In the genomic region with DNA sequence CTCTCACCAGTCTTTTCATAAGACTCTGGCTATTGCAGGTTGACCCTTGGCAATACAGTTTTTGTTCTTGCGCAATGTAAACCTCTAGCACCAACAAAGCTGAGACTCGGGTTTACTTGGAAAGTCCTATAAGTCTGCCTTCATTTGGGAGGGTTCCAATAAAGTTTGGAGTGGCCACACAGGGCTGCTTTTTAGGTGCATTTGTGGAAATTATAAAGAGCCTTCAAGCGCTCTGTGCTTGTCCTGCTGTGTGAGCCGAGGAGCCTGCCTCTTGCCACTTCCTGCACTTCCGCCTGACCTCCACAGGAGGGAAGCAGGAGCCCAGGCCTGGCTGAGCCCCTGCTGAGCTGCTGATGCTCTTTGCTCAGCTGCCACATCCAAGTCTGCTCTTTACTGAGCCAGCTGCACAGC, we compare ENCODE assay signal across 9 mouse cellular contexts. TPM values are rescaled to one million over a fixed set of nuclear protein-coding genes. Genes with fewer than 3 reads are reported as not detected.
DNase-seq lines count a peak whose midpoint lies in the region; ATAC-seq lines count a peak whose summit lies in the region.
"Had no signal": no experiment of that assay in that cellular context is flagged by ENCODE, and none has a peak within 500 bp of the region (broad histone marks: within the 10 kb centered on the region; RNA-seq: fewer than 3 reads in every experiment).

No protein-coding gene starts in this region.

- H3K4me3 ChIP-seq in heart, embryonic 10.5 days: no peak overlapping the region
- no peak overlapping the region for H3K4me3 ChIP-seq in forebrain, embryonic 16.5 days (replicated peaks; ENCODE audit: low read length)
- no peak overlapping the region for H3K4me3 ChIP-seq in intestine, embryonic 14.5 days (ENCODE audit: low read depth, low read length)
- no peak overlapping the region for H3K4me3 ChIP-seq in liver, embryonic 15.5 days (replicated peaks)
- no peak overlapping the region for H3K4me3 ChIP-seq in neural tube, embryonic 11.5 days (ENCODE audit: low read depth, low read length)

- peak; percentile 68; the same call in 1 of the 2 replicates for ATAC-seq in forebrain, embryonic 16.5 days
- peak; percentile 69 for ATAC-seq in intestine, embryonic 14.5 days (replicated peaks; ENCODE audit: low FRiP score, low TSS enrichment, low read depth)
- ATAC-seq in liver, embryonic 15.5 days (ENCODE audit: insufficient read depth): peak; percentile 59
- ATAC-seq in neural tube, embryonic 11.5 days (ENCODE audit: insufficient read depth, low FRiP score, low TSS enrichment): no peak; the same call in 1 of the 2 replicates

- WGBS in heart, embryonic 10.5 days: 27% methylated on average over 5 of the region's 5 CpGs
- WGBS in forebrain, embryonic 16.5 days: 32% methylated on average over 5 of the region's 5 CpGs
- 32% methylated on average over 5 of the region's 5 CpGs for WGBS in intestine, embryonic 14.5 days
- 30% methylated on average over 5 of the region's 5 CpGs for WGBS in liver, embryonic 15.5 days (ENCODE audit: insufficient replicate concordance)
- WGBS in neural tube, embryonic 11.5 days: 35% methylated on average over 5 of the region's 5 CpGs

- no peak overlapping the region for H3K9ac ChIP-seq in forebrain, embryonic 16.5 days (replicated peaks; ENCODE audit: low read depth, low read length)
- H3K9ac ChIP-seq in intestine, embryonic 14.5 days (ENCODE audit: low read length): no peak overlapping the region
- no peak overlapping the region for H3K9ac ChIP-seq in liver, embryonic 15.5 days
- H3K9ac ChIP-seq in neural tube, embryonic 11.5 days (ENCODE audit: low read length): no peak overlapping the region

- no peaks in the 10 kb centered on the region for H3K4me1 ChIP-seq in heart, embryonic 10.5 days
- H3K4me1 ChIP-seq in forebrain, embryonic 16.5 days (replicated peaks; ENCODE audit: control insufficient read depth, insufficient read depth, low read length): no peaks in the 10 kb centered on the region
- no peaks in the 10 kb centered on the region for H3K4me1 ChIP-seq in intestine, embryonic 14.5 days (replicated peaks; ENCODE audit: control insufficient read depth, insufficient read depth, low read length)
- H3K4me1 ChIP-seq in liver, embryonic 15.5 days (replicated peaks): peaks cover 10% of the 10 kb centered on the region
- no peaks in the 10 kb centered on the region for H3K4me1 ChIP-seq in neural tube, embryonic 11.5 days (ENCODE audit: control insufficient read depth, insufficient read depth, low read length)

- peak; percentile 69 to 77 for DNase-seq in heart, adult 18-20 months
- no peak for DNase-seq in heart, embryonic 10.5 days (ENCODE audit: low spot score)
- peak; percentile 81 for DNase-seq in adrenal gland, postnatal 10 days
- no peak for DNase-seq in intestine, embryonic 14.5 days (ENCODE audit: low spot score)
- peak; percentile 68 for DNase-seq in neural tube, embryonic 11.5 days (ENCODE audit: low spot score)
- no peak for DNase-seq in frontal cortex, postnatal 36 days (ENCODE audit: low spot score in 2 of 2)

- H3K9me3 ChIP-seq in heart, embryonic 10.5 days: no peaks in the 10 kb centered on the region
- no peaks in the 10 kb centered on the region for H3K9me3 ChIP-seq in forebrain, embryonic 16.5 days (ENCODE audit: control insufficient read depth, low read length)
- no peaks in the 10 kb centered on the region for H3K9me3 ChIP-seq in intestine, embryonic 14.5 days (ENCODE audit: control insufficient read depth, low read length)
- H3K9me3 ChIP-seq in liver, embryonic 15.5 days (replicated peaks): no peaks in the 10 kb centered on the region
- H3K9me3 ChIP-seq in neural tube, embryonic 11.5 days (ENCODE audit: control insufficient read depth, low read length): no peaks in the 10 kb centered on the region

- H3K27ac ChIP-seq in heart, embryonic 10.5 days: no peak overlapping the region
- H3K27ac ChIP-seq in forebrain, embryonic 16.5 days (ENCODE audit: low read length): no peak overlapping the region
- H3K27ac ChIP-seq in intestine, embryonic 14.5 days (ENCODE audit: low read depth): no peak overlapping the region
- no peak overlapping the region for H3K27ac ChIP-seq in liver, embryonic 15.5 days (replicated peaks)
- H3K27ac ChIP-seq in neural tube, embryonic 11.5 days (ENCODE audit: low read depth, low read length): no peak overlapping the region
- H3K27ac ChIP-seq: macrophage had no signal

- peaks cover 8% of the 10 kb centered on the region; the same call in 1 of the 2 replicates for H3K27me3 ChIP-seq in heart, embryonic 10.5 days (ENCODE audit: insufficient read depth, poor library complexity, severe bottlenecking)
- no peaks in the 10 kb centered on the region for H3K27me3 ChIP-seq in forebrain, embryonic 16.5 days (replicated peaks; ENCODE audit: control insufficient read depth, insufficient read depth, low read length)
- no peaks in the 10 kb centered on the region for H3K27me3 ChIP-seq in intestine, embryonic 14.5 days (replicated peaks; ENCODE audit: control insufficient read depth, insufficient read depth, low read length)
- peaks cover 29% of the 10 kb centered on the region for H3K27me3 ChIP-seq in liver, embryonic 15.5 days
- 0 out of 2 replicates have a peak, but pooled peaks cover 2% of the 10 kb centered on the region for H3K27me3 ChIP-seq in neural tube, embryonic 11.5 days (ENCODE audit: control insufficient read depth, insufficient read depth, low read length)

- no peak overlapping the region for H3K4me2 ChIP-seq in forebrain, embryonic 16.5 days (ENCODE audit: low read length)
- H3K4me2 ChIP-seq in intestine, embryonic 14.5 days (ENCODE audit: low read length): no peak overlapping the region
- no peak overlapping the region for H3K4me2 ChIP-seq in liver, embryonic 15.5 days
- no peak overlapping the region for H3K4me2 ChIP-seq in neural tube, embryonic 11.5 days (ENCODE audit: low read depth)

- peaks cover 27% of the 10 kb centered on the region for H3K36me3 ChIP-seq in heart, embryonic 10.5 days
- 0 out of 2 replicates have a peak, but pooled peaks cover 7% of the 10 kb centered on the region for H3K36me3 ChIP-seq in forebrain, embryonic 16.5 days (ENCODE audit: control insufficient read depth, insufficient read depth)
- H3K36me3 ChIP-seq in intestine, embryonic 14.5 days (ENCODE audit: control insufficient read depth, insufficient read depth, low read length): peaks cover 32% of the 10 kb centered on the region
- peaks cover 23% of the 10 kb centered on the region for H3K36me3 ChIP-seq in liver, embryonic 15.5 days (replicated peaks)
- H3K36me3 ChIP-seq in neural tube, embryonic 11.5 days (ENCODE audit: control insufficient read depth, insufficient read depth, low read length): peaks cover 2% of the 10 kb centered on the region; the same call in 1 of the 2 replicates

RNA-seq across cellular contexts. Expression of a gene that starts 6.8 kb away (rescaled TPM):
- total RNA-seq in heart, adult 18-20 months (2021): 1 to 10 TPM; 1.2 to 1.6 TPM
- polyA plus RNA-seq in heart, embryonic 10.5 days (2016; fragmentation: Nextera tagmentation; extraction: Ambion mirVana): 4.7 and 10.3 TPM in 2 replicates
- total RNA-seq in adrenal gland, postnatal 10 days (2021): 10 to 100 TPM; 15.2 to 26.5 TPM
- polyA plus RNA-seq in forebrain, embryonic 16.5 days (2015; fragmentation: Nextera tagmentation; extraction: Ambion mirVana): 15.9 and 20.8 TPM in 2 replicates
- 15.1 and 15.9 TPM in 2 replicates for polyA plus RNA-seq in intestine, embryonic 14.5 days (2014; fragmentation: Nextera tagmentation; extraction: Ambion mirVana)
- polyA plus RNA-seq in liver, embryonic 15.5 days (2015; fragmentation: Nextera tagmentation; extraction: Ambion mirVana): 9.5 and 13.7 TPM in 2 replicates
- 22.0 and 26.4 TPM in 2 replicates for polyA plus RNA-seq in neural tube, embryonic 11.5 days (2014; fragmentation: Nextera tagmentation; extraction: Ambion mirVana)

RNA-seq across cellular contexts. Expression of a gene that starts 6.9 kb away (rescaled TPM):
- 10 to 100 TPM; 11.0 to 13.1 TPM for total RNA-seq in heart, adult 18-20 months (2021)
- polyA plus RNA-seq in heart, embryonic 10.5 days (2016; fragmentation: Nextera tagmentation; extraction: Ambion mirVana): 68.8 and 103 TPM in 2 replicates
- total RNA-seq in adrenal gland, postnatal 10 days (2021): 10 to 100 TPM; 26.0 to 31.7 TPM
- 84.5 and 94.4 TPM in 2 replicates for polyA plus RNA-seq in forebrain, embryonic 16.5 days (2015; fragmentation: Nextera tagmentation; extraction: Ambion mirVana)
- 125 and 133 TPM in 2 replicates for polyA plus RNA-seq in intestine, embryonic 14.5 days (2014; fragmentation: Nextera tagmentation; extraction: Ambion mirVana)
- polyA plus RNA-seq in liver, embryonic 15.5 days (2015; fragmentation: Nextera tagmentation; extraction: Ambion mirVana): 36.4 and 39.3 TPM in 2 replicates
- polyA plus RNA-seq in neural tube, embryonic 11.5 days (2014; fragmentation: Nextera tagmentation; extraction: Ambion mirVana): 121 and 125 TPM in 2 replicates

RNA-seq across cellular contexts. Expression of a gene that starts 8.6 kb away (rescaled TPM):
- total RNA-seq in heart, adult 18-20 months (2021): 1 to 10 TPM; 1.7 to 2.0 TPM
- 0.27 and 0.87 TPM in 2 replicates for polyA plus RNA-seq in heart, embryonic 10.5 days (2016; fragmentation: Nextera tagmentation; extraction: Ambion mirVana)
- 1 to 10 TPM; 5.2 to 6.0 TPM for total RNA-seq in adrenal gland, postnatal 10 days (2021)
- 4.2 and 4.4 TPM in 2 replicates for polyA plus RNA-seq in forebrain, embryonic 16.5 days (2015; fragmentation: Nextera tagmentation; extraction: Ambion mirVana)
- 3.7 and 4.2 TPM in 2 replicates for polyA plus RNA-seq in intestine, embryonic 14.5 days (2014; fragmentation: Nextera tagmentation; extraction: Ambion mirVana)
- 0.37 and 0.47 TPM in 2 replicates for polyA plus RNA-seq in liver, embryonic 15.5 days (2015; fragmentation: Nextera tagmentation; extraction: Ambion mirVana)
- polyA plus RNA-seq in neural tube, embryonic 11.5 days (2014; fragmentation: Nextera tagmentation; extraction: Ambion mirVana): 3.7 and 5.2 TPM in 2 replicates
- polyA plus RNA-seq: macrophage had no signal

RNA-seq across cellular contexts. Expression of a gene that starts 10.0 kb away (rescaled TPM):
- under 1 TPM in 1 of 2 experiments, not detected in 1; 0.18 TPM for total RNA-seq in heart, adult 18-20 months (2021)
- 0.49 and 1.1 TPM in 2 replicates for polyA plus RNA-seq in heart, embryonic 10.5 days (2016; fragmentation: Nextera tagmentation; extraction: Ambion mirVana)
- 1 to 10 TPM; 2.5 to 3.3 TPM for total RNA-seq in adrenal gland, postnatal 10 days (2021)
- 0.83 and 1.5 TPM in 2 replicates for polyA plus RNA-seq in forebrain, embryonic 16.5 days (2015; fragmentation: Nextera tagmentation; extraction: Ambion mirVana)
- 1.2 and 1.6 TPM in 2 replicates for polyA plus RNA-seq in intestine, embryonic 14.5 days (2014; fragmentation: Nextera tagmentation; extraction: Ambion mirVana)
- 5.0 and 5.6 TPM in 2 replicates for polyA plus RNA-seq in liver, embryonic 15.5 days (2015; fragmentation: Nextera tagmentation; extraction: Ambion mirVana)
- polyA plus RNA-seq in neural tube, embryonic 11.5 days (2014; fragmentation: Nextera tagmentation; extraction: Ambion mirVana): 0.55 and 1.0 TPM in 2 replicates
- polyA plus RNA-seq: macrophage had no signal

RNA-seq across cellular contexts. Expression of a gene that starts 31.3 kb away (rescaled TPM):
- 10 to 100 TPM; 19.8 to 31.3 TPM for total RNA-seq in heart, adult 18-20 months (2021)
- polyA plus RNA-seq in heart, embryonic 10.5 days (2016; fragmentation: Nextera tagmentation; extraction: Ambion mirVana): 2.5 TPM in 2 replicates
- 10 to 100 TPM; 12.8 to 15.1 TPM for total RNA-seq in adrenal gland, postnatal 10 days (2021)
- 57.4 and 65.3 TPM in 2 replicates for polyA plus RNA-seq in forebrain, embryonic 16.5 days (2015; fragmentation: Nextera tagmentation; extraction: Ambion mirVana)
- polyA plus RNA-seq in intestine, embryonic 14.5 days (2014; fragmentation: Nextera tagmentation; extraction: Ambion mirVana): 8.7 and 9.1 TPM in 2 replicates
- 1.3 and 1.8 TPM in 2 replicates for polyA plus RNA-seq in liver, embryonic 15.5 days (2015; fragmentation: Nextera tagmentation; extraction: Ambion mirVana)
- polyA plus RNA-seq in neural tube, embryonic 11.5 days (2014; fragmentation: Nextera tagmentation; extraction: Ambion mirVana): 11.6 and 17.8 TPM in 2 replicates

Comparison
In these comparisons a context has a peak if more than half of its experiments do, and no peak if none do; other contexts are left out.
1. DNase-seq: peak in heart, adult 18-20 months (2 of 2), adrenal gland, postnatal 10 days (single experiment) and neural tube, embryonic 11.5 days (single experiment); none in heart, embryonic 10.5 days (single experiment), intestine, embryonic 14.5 days (single experiment) and frontal cortex, postnatal 36 days (0 of 2).